Mouse (Mus musculus) mouse embryonic stem cell (cell line): ENCODE data around the gene Slc25a35.
"Not testable (repeated sequence)": the region's sequence is repeated elsewhere in the genome, so short reads cannot be mapped to it uniquely, and the experiment has no call there.

Experiments used
- in situ Hi-C, 2 experiments: fragments of 300-500 bp; cut with MboI; formaldehyde crosslinking; loops; 1 replicate in 1 of 2; 3 replicates in 1 of 2; pipeline ENCODE4 v1.14.3; 2019 to 2020; ENCODE audit warnings: low sequenced_read_pairs in 2 of 2, low pct_unique_long_range_greater_than_20kb in 1 of 2, mixed read lengths in 1 of 2; ENCODE audit not compliant: unreplicated experiment in 1 of 2

Gene Slc25a35

DNA sequence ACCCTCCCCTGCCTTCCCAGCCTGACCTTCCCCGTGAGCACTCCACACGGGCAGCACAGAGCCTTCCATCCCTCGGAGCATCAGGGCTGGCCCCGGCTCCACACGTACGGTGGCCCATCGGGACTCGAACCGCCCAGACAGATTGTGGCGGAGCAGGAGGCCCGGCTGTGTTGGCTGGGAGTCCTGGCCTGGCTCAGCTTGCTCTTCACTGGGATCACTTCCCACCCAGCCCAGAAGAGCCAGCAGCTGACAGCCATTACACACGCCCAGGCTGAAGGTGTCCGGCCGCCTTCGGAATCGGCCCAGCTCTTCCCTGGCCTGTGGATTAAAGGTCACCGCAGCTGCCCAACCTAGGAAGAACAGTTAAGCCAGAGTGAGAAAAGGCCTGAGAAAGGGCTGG is 20.4 kb downstream of the Slc25a35 start:
- in situ Hi-C loops = loop anchor here in 1 of 2 experiments (5.0 kb wide), 1 partner anchor 81 kb away; no protein-coding TSS in a partner anchor

DNA sequence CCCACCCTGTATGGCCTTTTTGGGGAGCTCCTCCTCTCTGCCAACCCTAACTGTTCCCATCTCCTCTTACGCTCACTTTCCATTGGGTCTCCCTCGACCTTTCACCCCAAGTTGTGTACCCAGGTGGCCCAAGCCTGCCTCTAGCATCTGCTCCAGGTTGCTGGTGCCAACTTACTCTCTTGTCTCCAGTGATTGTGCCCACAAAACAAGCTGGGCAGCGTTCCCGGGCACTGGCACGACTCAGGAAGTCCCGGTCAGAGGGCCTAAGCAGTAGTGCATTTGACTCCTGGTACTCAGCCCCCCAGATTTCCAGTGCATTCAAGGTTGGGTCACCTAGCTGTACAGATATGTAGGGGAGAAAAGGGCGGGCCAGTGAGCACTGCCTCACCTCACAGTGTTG is 25.2 kb downstream of the Slc25a35 start:
- in situ Hi-C loops = no loop called here

DNA sequence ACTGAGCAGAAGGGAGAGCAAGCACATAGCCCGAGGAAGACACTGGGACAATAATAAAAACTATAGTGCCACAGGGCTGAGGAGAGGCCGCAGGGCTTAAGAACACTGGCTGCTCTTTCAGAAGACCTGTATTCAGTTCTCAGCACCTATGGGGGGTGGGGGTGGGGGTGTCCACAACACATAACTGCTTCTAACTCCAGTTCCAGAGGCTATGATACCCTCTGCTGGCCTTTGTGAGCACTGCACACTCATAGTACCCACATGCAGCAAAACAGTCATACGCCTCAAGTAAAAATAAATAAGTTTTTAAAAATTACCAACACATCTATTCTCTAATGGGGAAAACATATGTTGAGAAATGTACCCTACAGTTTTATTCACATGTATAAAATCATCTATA is 26.4 kb downstream of the Slc25a35 start:
- in situ Hi-C loops = no loop called here

DNA sequence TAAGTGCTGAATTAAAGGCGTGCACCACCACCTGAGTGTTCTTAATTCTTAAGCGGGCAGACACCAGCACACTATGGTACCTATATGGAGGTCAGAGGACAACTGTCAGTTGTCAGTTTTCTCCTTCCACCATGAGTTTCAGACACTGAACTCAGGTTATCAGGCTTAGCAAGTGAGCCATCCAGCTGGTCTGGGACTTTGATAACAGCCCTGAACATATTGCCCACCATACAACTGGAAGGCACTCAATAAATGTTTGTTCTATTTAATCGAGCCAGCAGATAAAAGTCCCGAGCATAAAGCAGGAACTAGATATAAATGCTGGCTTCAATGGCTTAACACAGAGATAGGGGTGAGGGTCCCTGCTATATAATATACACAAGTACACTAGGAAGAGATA is 29.1 kb downstream of the Slc25a35 start:
- in situ Hi-C loops = no loop called here

DNA sequence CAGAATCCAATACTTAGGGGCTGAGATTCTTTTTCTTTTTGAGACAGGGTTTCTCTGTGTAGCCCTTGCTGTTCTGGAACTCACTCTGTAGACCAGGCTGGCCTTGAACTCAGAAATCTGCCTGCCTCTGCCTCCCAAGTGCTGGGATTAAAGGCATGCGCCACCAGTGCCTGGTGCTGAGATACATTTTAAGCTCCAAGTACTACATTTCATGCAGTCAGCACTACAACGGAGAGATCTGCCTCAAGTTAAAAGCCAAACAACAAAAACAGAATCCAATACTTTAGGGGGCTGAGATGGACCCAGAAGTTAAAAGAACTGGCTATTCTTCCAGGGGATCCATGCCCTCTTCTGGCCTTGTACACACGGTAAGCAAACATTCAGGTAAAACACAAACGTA is 34.9 kb downstream of the Slc25a35 start:
- in situ Hi-C loops = not testable (repeated sequence)

DNA sequence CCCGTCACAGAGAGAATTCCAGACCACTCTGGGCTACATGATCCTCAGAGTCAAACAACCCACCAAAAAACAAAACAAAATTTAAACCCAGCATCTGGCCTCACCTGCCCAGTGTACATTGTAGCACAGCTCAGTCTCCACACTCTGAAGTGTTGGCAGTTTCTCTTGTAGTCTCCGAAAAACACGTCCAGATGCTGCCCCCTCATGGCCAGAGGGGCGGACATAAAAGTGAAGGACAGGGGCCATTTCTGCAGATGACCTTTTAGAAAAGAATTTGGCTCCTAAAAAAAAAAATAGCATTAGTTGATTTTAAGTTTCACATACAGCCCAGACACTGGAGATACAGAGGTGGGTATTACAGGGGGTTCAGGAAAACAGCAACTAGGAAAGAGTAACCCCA is 35.7 kb downstream of the Slc25a35 start:
- in situ Hi-C loops = no loop called here

DNA sequence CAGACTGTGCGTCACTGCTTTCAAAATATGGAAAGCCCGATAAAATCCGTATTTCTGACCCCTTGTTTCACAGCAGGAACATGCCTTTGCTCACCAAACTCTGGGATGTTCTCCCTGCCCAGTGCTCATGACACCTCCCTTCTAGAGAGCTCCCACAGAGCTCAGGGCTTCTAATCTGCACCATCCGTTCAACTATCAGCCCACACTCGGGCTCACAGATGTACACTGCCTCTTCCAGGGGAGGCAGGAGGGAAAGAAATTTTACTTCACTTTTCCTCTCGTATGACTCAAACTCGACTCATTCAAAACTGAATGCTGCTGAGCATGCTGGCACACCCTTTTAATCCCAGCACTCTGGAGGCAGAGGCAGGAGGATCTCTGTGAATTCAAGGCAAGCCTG is 37.3 kb downstream of the Slc25a35 start:
- in situ Hi-C loops = no loop called here

DNA sequence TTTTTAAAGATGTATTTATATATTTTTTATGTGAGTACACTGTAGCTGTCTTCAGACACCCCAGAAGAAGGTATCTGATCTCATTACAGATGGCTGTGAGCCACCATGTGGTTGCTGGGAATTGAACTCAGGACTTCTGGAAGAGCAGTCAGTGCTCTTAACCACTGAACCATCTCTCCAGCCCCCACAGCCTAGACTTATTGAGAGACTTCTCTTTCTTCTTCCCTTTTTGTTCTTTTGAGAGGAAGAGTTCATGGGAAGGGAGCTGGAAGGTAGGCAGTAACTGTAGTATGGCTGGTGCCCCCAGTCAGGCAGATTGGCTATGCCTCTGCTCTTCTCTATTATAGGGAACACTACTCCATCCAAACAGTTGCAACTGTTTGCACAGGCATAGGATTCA is 38.6 kb downstream of the Slc25a35 start:
- in situ Hi-C loops = not testable (repeated sequence)

DNA sequence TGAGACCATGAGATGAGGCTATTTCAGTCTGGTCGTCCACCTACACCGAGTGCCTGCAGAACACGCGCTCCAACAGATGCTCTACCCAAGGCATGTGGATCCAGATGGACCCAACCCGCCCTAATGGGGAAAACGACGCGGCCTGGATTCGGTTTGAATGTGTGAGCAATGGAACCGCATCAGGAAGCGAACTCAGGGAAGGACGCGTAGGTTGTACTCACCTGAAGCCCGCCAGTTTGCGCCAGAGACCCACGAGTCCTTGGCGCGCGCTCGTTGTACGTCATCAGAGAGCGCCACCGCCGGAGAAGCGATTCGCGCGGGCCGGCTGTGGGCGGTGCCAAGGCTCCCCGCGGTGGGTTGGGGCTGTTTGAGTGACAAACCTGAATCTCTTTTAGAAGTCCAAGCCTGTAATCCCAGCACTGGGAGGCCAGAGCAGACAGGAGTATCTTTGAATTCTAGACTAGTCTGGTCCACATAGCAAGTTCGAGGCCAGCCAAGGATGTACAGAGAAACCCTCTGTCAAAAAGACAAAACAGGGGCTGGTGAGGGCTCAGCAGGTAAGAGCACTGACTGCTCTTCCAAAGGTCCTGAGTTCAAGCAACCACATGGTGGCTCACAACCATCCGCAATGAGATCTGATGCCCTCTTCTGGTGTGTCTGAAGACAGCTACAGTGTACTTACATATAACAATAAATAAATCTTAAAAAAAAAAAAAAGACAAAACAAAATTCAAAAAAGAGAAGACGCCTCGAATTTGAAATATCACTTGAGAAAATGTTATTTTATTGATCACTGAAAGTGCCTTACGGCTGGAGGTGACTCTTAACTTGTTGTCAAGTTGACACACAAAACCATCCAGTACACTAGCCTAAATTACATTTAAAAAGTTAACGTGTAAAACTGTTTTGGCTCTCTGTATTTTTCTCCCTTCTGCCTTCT is 40.5 kb downstream of the Slc25a35 start, which contains the start of gene Pfas:
Gene Pfas (minus strand): TSS at position 279 of the 940 bp plus-strand sequence.
- in situ Hi-C loops = no loop called here

DNA sequence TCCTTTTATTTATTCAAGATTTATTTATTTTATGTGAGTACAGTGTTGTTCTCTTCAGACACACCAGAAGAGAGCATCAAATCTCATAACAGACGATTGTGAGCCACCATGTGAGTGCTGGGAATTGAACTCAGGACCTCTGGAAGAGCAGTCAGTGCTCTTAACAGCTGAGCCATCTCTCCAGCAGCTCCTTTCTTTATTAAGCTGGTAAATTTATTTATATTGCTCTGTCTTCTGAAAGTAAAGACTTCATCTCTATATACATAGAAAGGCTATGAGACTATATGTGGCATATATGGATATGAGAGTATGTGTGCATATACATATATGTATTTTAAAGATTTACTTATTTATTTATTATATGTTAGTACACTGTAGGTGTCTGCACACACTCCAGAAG is 41.6 kb downstream of the Slc25a35 start:
- in situ Hi-C loops = no loop called here

DNA sequence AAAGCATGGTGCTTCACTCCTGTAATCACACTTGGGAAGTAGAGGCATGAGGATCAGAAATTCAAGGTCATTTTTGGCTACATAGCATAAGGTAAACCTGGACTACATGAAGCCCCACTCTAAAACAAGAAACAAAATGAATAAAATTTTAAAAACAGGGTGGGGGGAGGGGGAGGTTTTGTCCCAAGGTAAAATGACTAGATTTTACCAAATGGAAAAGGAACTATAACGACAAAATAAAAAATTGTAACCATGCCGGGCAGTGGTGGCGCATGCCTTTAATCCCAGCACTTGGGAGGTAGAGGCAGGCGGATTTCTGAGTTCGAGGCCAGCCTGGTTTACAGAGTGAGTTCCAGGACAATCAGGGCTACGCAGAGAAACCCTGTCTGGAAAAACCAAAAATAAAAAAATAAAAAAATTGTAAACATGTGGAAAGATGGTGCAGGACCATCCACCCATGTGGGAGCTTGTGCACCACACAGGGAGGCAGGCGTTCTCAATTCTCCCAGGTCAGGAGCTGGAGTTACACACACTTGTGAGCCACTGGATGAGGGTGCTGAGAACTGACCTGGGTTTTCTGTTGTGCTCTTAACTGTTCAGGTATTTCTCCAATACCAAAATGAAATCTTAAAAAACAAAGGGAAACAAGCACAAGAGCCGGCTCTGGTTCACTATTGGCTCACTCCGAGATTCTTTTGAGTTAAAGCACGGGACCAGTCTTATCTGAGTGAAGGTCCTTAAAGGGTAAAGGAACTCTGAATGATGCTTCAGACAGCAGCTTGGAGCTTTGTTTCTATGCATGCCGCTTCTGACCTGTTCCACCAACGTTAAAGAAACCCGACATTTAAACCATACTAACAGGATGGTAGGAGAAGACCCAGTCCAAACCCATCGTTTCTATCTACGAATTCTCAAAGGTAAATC is 42.7 kb downstream of the Slc25a35 start:
- in situ Hi-C loops = no loop called here

DNA sequence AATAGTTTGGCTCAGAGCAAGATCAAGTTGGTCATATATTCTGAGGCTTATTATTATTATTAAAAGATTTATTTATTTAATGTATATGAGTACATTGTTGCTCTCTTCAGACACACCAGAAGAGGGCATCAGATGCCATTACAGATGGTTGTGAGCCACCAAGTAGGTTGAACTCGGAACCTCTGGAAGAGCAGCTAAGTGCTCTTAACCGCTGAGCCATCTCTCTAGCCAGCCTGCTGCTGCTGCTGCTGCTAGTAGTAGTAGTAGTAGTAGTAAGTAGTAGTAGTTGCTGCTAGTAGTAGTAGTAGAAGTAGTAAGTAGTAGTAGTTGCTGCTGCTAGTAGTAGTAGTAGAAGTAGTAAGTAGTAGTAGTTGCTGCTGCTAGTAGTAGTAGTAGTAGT is 43.5 kb downstream of the Slc25a35 start:
- in situ Hi-C loops = not testable (repeated sequence)

DNA sequence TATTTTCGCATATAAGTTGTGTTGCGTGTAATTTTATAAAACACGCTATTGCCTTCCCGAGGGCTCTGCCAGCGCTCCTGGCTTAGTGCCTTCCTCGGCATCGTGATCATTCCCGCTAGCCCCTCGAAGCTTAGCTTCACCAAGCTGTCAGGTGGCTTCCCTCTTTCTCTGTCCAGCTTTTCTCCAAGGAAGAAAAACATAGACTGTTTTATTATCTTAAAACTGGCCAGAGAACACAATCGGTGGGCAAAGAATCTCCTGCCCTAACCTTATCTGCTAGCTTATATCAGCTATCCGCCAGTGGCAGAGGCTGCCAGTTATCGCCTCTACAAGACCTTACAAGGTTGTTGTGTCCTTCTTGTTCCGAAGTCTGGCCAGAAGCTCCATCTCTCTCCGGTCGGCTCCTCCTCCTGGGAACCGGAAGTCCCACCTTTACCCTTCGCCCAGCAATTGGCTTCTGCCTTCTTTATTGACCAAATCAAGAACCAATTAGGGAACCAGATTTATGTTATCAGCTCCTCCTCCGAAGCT is 44.2 kb downstream of the Slc25a35 start:
- in situ Hi-C loops = no loop called here

DNA sequence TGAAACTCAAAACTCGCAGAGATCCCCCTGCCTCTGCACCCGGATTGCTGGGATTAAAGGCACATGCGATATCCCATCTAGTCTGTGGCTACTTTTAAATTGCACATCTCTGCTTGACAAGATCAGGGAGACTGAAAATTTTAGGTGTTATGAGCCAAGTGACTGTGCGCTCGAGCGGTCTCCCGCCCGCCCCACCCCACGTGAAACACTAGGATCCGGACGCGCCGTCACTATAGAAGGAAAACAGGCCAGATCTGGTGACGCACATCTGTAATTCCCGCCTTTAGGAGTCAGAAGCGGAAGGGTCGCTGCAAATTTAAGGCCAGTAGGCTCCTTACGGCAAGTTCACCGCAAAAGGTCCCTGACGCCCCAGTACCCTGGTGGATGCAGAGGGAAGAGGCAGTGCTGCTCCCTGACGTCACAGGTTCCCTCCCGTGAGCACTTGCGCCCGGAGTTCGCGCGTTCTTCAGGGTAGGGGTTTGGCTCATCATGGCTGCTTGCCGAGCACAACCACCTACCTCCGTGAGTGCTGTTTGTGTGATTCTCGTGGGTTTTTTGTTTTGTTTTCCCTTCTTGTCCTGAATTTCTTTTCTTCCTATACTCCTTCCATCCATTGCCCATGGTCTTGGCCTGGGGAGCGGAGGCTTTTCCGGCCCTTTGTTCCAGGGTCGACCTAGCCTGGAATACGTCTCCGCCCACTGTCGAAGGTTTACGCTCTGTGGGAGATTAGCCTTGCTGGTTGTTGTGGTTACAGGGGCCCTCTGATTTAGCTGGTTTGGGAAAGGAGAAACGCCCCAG is 47.9 kb downstream of the Slc25a35 start, which contains the start of gene Ctc1:
Gene Ctc1 (plus strand): TSS at position 268 of the 798 bp plus-strand sequence.
- in situ Hi-C loops = no loop called here

DNA sequence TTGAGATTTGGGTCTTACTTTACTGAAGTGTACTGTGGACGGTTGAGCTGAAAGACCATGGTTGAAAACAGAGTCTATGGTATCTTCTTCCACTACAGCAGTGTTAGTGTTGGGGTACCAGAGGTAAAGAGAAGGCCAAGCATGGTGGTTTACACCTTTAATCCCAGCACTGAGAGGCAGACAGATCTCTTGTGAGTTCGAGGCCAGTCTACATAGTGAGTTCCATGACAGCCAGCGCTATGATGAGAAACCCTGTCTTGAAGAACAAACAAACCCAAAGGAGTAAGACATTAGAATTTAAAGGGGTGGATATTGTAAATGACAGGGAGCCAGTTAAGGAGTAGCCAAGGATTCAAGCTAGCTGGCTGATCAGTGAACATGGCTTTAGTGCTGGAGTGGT is 48.8 kb downstream of the Slc25a35 start:
- in situ Hi-C loops = no loop called here

DNA sequence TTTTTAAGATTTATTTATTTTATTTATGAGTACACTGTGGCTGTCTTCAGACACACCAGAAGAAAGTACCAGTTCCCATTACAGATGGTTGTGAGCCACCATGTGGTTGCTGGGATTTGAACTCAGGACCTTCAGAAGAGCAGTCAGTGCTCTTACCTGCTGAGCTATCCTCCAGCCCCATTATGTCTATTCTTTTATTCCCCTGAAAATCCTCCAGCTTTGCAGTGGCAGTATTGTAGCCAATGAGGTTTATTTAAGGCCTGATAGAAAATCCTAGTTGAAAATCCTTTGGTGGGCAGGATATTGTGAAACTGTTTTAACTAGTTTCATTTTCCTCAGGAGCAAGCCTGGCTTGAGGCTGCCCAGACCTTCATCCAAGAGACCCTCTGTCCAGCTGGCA is 52.8 kb downstream of the Slc25a35 start:
- in situ Hi-C loops = no loop called here
